Mouse (Mus musculus) midbrain, embryonic 10.5 days (tissue): ENCODE data around the gene Dgcr2. TPM values are rescaled to one million over a fixed set of nuclear protein-coding genes. Genes with fewer than 3 reads are reported as not detected.

Experiments
- DNase-seq: peaks from one replicate; pipeline ENCODE4 v3.0.0-alpha.2; 2017; ENCODE audit warnings: low spot score
- H3K27ac ChIP-seq: fragments of 300-500 bp; sonication (generic); replicated peaks from 2 replicates; pipeline ENCODE4 v1.5.1; 2016; ENCODE audit warnings: mild to moderate bottlenecking
- H3K27me3 ChIP-seq: fragments of 300-500 bp; sonication (generic); 2 replicates; pipeline ENCODE4 v1.6.1; 2016; ENCODE audit warnings: low read depth, mild to moderate bottlenecking; ENCODE audit not compliant: poor library complexity, severe bottlenecking
- H3K36me3 ChIP-seq: fragments of 300-500 bp; sonication (generic); 2 replicates; pipeline ENCODE4 v1.6.1; 2016; ENCODE audit warnings: mild to moderate bottlenecking, moderate library complexity
- H3K4me1 ChIP-seq: fragments of 300-500 bp; sonication (generic); 2 replicates; pipeline ENCODE4 v1.6.1; 2016
- H3K4me3 ChIP-seq: fragments of 300-500 bp; sonication (generic); 2 replicates; pipeline ENCODE4 v1.5.1; 2016; ENCODE audit warnings: mild to moderate bottlenecking, moderate library complexity
- H3K9me3 ChIP-seq: fragments of 300-500 bp; sonication (generic); replicated peaks from 2 replicates; pipeline ENCODE4 v1.6.1; 2016; ENCODE audit warnings: mild to moderate bottlenecking
- WGBS: fragments of 180-500 bp; shearing (Covaris S2); methylation state at CpG from one replicate; pipeline ENCODE4 v1.1.7; 2016; 5-methylcytosine and 5-hydroxymethylcytosine counted together
- polyA plus RNA-seq: library from polyadenylated mRNA; unstranded; fragments of >200 nt; fragmentation: Nextera tagmentation; extraction: Ambion mirVana; gene quantifications from 2 replicates; pipeline ENCODE4 v1.2.1, GENCODE M21; 2016

The Dgcr2 gene
- polyA plus RNA-seq, 1 experiment from 2014 or later, result 102 TPM

GRCm38 (mm10) chr16:17799584-17799983, 98.8 kb downstream of the Dgcr2 start:
- Histone ChIP-seq H3K27ac (no peak overlapping the region), H3K9me3 (no peaks in the 10 kb centered on the region), H3K4me1 (peaks cover 56% of the 10 kb centered on the region), H3K36me3 (no peaks in the 10 kb centered on the region), H3K4me3 (no peak overlapping the region), H3K27me3 (peaks cover 100% of the 10 kb centered on the region)
- no peak for DNase-seq

- Histone ChIP-seq H3K4me3 (peak overlapping the region; percentile 56), H3K27ac (peak overlapping the region; percentile 80; the same call in 1 of the 2 replicates), H3K4me1 (peaks cover 45% of the 10 kb centered on the region), H3K36me3 (peaks cover 5% of the 10 kb centered on the region), H3K27me3 (peaks cover 100% of the 10 kb centered on the region), H3K9me3 (no peaks in the 10 kb centered on the region)
- DNase-seq, result peak; percentile 68
- WGBS, result 2% methylated on average over 44 of the region's 45 CpGs
Measured at GRCm38 (mm10) chr16:17798321-17799180, 99.8 kb downstream of the Dgcr2 start.

GRCm38 (mm10) chr16:17797812-17798311, 100.5 kb downstream of the Dgcr2 start:
- H3K4me1 ChIP-seq, result peaks cover 38% of the 10 kb centered on the region
- DNase-seq, result peak; percentile 64
- H3K4me3 ChIP-seq, result peak overlapping the region; percentile 56
- peaks cover 95% of the 10 kb centered on the region for H3K27me3 ChIP-seq
- 2% methylated on average over 29 of the region's 29 CpGs for WGBS
- no peaks in the 10 kb centered on the region for H3K9me3 ChIP-seq
- H3K36me3 ChIP-seq, result peaks cover 7% of the 10 kb centered on the region
- peak overlapping the region; percentile 80 for H3K27ac ChIP-seq

GRCm38 (mm10) chr16:17796971-17797811, 101.2 kb downstream of the Dgcr2 start, which contains the start of gene Scarf2:
TSS of gene Scarf2 (plus strand) at chr16:17797282.
- Histone ChIP-seq H3K4me3 (peak within 1 kb of the TSS; percentile 56), H3K9me3 (no peaks in the 10 kb centered on the region), H3K27ac (peak within 1 kb of the TSS; percentile 80), H3K4me1 (peaks cover 32% of the 10 kb centered on the region), H3K36me3 (peaks cover 14% of the 10 kb centered on the region), H3K27me3 (peaks cover 89% of the 10 kb centered on the region)
- WGBS, result 1% methylated on average over 81 of the region's 81 CpGs
- peak; percentile 69 for DNase-seq

GRCm38 (mm10) chr16:17796519-17796918, 101.8 kb downstream of the Dgcr2 start:
- H3K27me3 ChIP-seq, result peaks cover 82% of the 10 kb centered on the region
- peak overlapping the region; percentile 56 for H3K4me3 ChIP-seq
- peak overlapping the region; percentile 80 for H3K27ac ChIP-seq
- H3K9me3 ChIP-seq, result no peaks in the 10 kb centered on the region
- no peak for DNase-seq
- peaks cover 20% of the 10 kb centered on the region for H3K36me3 ChIP-seq
- H3K4me1 ChIP-seq, result peaks cover 29% of the 10 kb centered on the region

- 51% methylated on average over 5 of the region's 5 CpGs for WGBS
- Histone ChIP-seq H3K27me3 (peaks cover 73% of the 10 kb centered on the region), H3K9me3 (no peaks in the 10 kb centered on the region)
Measured at GRCm38 (mm10) chr16:17795643-17796042, 102.7 kb downstream of the Dgcr2 start.

GRCm38 (mm10) chr16:17794047-17794446, 104.3 kb downstream of the Dgcr2 start:
- H3K9me3 ChIP-seq, result no peaks in the 10 kb centered on the region
- peaks cover 45% of the 10 kb centered on the region for H3K36me3 ChIP-seq
- H3K4me1 ChIP-seq, result peaks cover 26% of the 10 kb centered on the region
- peaks cover 57% of the 10 kb centered on the region for H3K27me3 ChIP-seq
- H3K4me3 ChIP-seq, result no peak overlapping the region
- H3K27ac ChIP-seq, result no peak overlapping the region
- no peak for DNase-seq
- 87% methylated on average over 4 of the region's 4 CpGs for WGBS

More at GRCm38 (mm10) chr16:17795643-17796042, 102.7 kb downstream of the Dgcr2 start:
- Histone ChIP-seq H3K4me3 (no peak overlapping the region), H3K27ac (no peak overlapping the region), H3K4me1 (peaks cover 29% of the 10 kb centered on the region), H3K36me3 (peaks cover 29% of the 10 kb centered on the region)
- no peak for DNase-seq

- no peak overlapping the region for H3K4me3 ChIP-seq
- peaks cover 44% of the 10 kb centered on the region for H3K27me3 ChIP-seq
- peaks cover 58% of the 10 kb centered on the region for H3K36me3 ChIP-seq
- WGBS, result 73% methylated on average over 3 of the region's 3 CpGs
- H3K4me1 ChIP-seq, result peaks cover 13% of the 10 kb centered on the region
- no peaks in the 10 kb centered on the region for H3K9me3 ChIP-seq
- no peak overlapping the region for H3K27ac ChIP-seq
- no peak for DNase-seq
Measured at GRCm38 (mm10) chr16:17792728-17793127, 105.6 kb downstream of the Dgcr2 start.

Other genes starting within 250 kb of the Dgcr2 start
- 45.2 and 47.8 TPM in 2 replicates for gene Med15, start 165.7 kb downstream of the Dgcr2 start, polyA plus RNA-seq
- gene Klhl22, start 138.9 kb downstream of the Dgcr2 start, polyA plus RNA-seq, result 52.6 and 57.4 TPM in 2 replicates
- gene Scarf2, start 101.3 kb downstream of the Dgcr2 start, polyA plus RNA-seq, result 4.1 TPM in 2 replicates
- gene B830017H08Rik, start 65.4 kb downstream of the Dgcr2 start, polyA plus RNA-seq, result 0.21 TPM in 1 of 2 replicates, not detected in the other
- gene Car15, start 60.2 kb downstream of the Dgcr2 start, polyA plus RNA-seq, result 1.8 and 1.9 TPM in 2 replicates
- gene Gm20518, start 6.9 kb downstream of the Dgcr2 start, polyA plus RNA-seq, result 0.35 and 0.60 TPM in 2 replicates
- gene Tssk1, start 4.3 kb downstream of the Dgcr2 start, polyA plus RNA-seq, result 0.05 TPM in 1 of 2 replicates, not detected in the other
- 0.11 and 0.19 TPM in 2 replicates for gene Tssk2, start 75 bp upstream of the Dgcr2 start, polyA plus RNA-seq
- 51.9 and 60.5 TPM in 2 replicates for gene Ess2, start 12.8 kb upstream of the Dgcr2 start, polyA plus RNA-seq
- gene Gsc2, start 16.5 kb upstream of the Dgcr2 start, polyA plus RNA-seq, result 0.75 and 1.4 TPM in 2 replicates
- gene Slc25a1, start 29.7 kb upstream of the Dgcr2 start, polyA plus RNA-seq, result 118 and 122 TPM in 2 replicates
- gene Vpreb2, start 81.9 kb upstream of the Dgcr2 start, polyA plus RNA-seq, result not detected in 2 replicates
- gene Dgcr6, start 154.3 kb upstream of the Dgcr2 start, polyA plus RNA-seq, result 158 and 162 TPM in 2 replicates
- gene Prodh, start 191.6 kb upstream of the Dgcr2 start, polyA plus RNA-seq, result 13.0 and 15.1 TPM in 2 replicates
- 1.8 and 2.2 TPM in 2 replicates for gene Rtn4r, start 229.1 kb upstream of the Dgcr2 start, polyA plus RNA-seq